Mouse (Mus musculus) myocyte (in vitro differentiated cells): Measurements from ENCODE around the gene Xylt1. TPM values are rescaled to one million over a fixed set of nuclear protein-coding genes. Genes with fewer than 3 reads are reported as not detected.

Experiments
- H3K27me3 ChIP-seq: one replicate; pipeline ENCODE4 v1.6.1; 2011; ENCODE audit not compliant: control insufficient read depth, insufficient read depth, insufficient read length
- H3K36me3 ChIP-seq: one replicate; pipeline ENCODE4 v1.6.1; 2011; ENCODE audit not compliant: control insufficient read depth, insufficient read depth
- H3K4me2 ChIP-seq: one replicate; pipeline ENCODE4 v1.6.1; 2011; ENCODE audit warnings: low read depth, control low read depth
- H3K4me3 ChIP-seq: one replicate; pipeline ENCODE4 v1.5.1; 2011; ENCODE audit warnings: mild to moderate bottlenecking, control low read depth, moderate library complexity
- H3K79me2 ChIP-seq: one replicate; pipeline ENCODE4 v1.6.1; 2011; ENCODE audit not compliant: control insufficient read depth, insufficient read depth
- H3ac ChIP-seq: one replicate; pipeline ENCODE4 v1.6.1; 2011; ENCODE audit not compliant: control insufficient read depth, insufficient read length
- CEBPB ChIP-seq: IDR thresholded peaks from 2 replicates; pipeline ENCODE4 v1.6.1; 2011; ENCODE audit warnings: mild to moderate bottlenecking, moderate library complexity; ENCODE audit not compliant: poor library complexity, insufficient read depth, severe bottlenecking
- E2F4 ChIP-seq: IDR thresholded peaks from one replicate; pipeline ENCODE4 v1.6.1; 2011; ENCODE audit warnings: mild to moderate bottlenecking, control low read depth, moderate library complexity; ENCODE audit not compliant: insufficient read depth
- MAX ChIP-seq: IDR thresholded peaks from one replicate; pipeline ENCODE4 v1.6.1; 2011; ENCODE audit warnings: low read depth, mild to moderate bottlenecking, control low read depth
- MYOD1 ChIP-seq, 3 experiments: IDR thresholded peaks; one replicate each; pipeline ENCODE4 v1.6.1; 2011; ENCODE audit warnings: control low read depth in 2 of 3, low read depth in 2 of 3, mild to moderate bottlenecking in 2 of 3, moderate library complexity in 1 of 3; ENCODE audit not compliant: insufficient read length in 2 of 3, control insufficient read depth in 1 of 3
- MYOG ChIP-seq, 3 experiments: IDR thresholded peaks; one replicate each; pipeline ENCODE4 v1.6.1; 2011; ENCODE audit warnings: control low read depth in 2 of 3, low read depth in 2 of 3, mild to moderate bottlenecking in 2 of 3; ENCODE audit not compliant: insufficient read length in 2 of 3, control insufficient read depth in 1 of 3, insufficient read depth in 1 of 3
- POLR2A ChIP-seq: IDR thresholded peaks from one replicate; pipeline ENCODE4 v1.6.1; 2011; ENCODE audit warnings: low read depth, mild to moderate bottlenecking, control low read depth, moderate library complexity; ENCODE audit not compliant: insufficient read length
- POLR2AphosphoS2 ChIP-seq: IDR thresholded peaks from one replicate; pipeline ENCODE4 v1.6.1; 2011; ENCODE audit warnings: low read depth, control low read depth; ENCODE audit not compliant: insufficient read length
- REST ChIP-seq: IDR thresholded peaks from one replicate; pipeline ENCODE4 v1.6.1; 2011; ENCODE audit warnings: mild to moderate bottlenecking, control low read depth, moderate library complexity; ENCODE audit not compliant: insufficient read depth, insufficient read length
- SRF ChIP-seq: IDR thresholded peaks from one replicate; pipeline ENCODE4 v1.6.1; 2011; ENCODE audit warnings: low read depth; ENCODE audit not compliant: control insufficient read depth, insufficient read length
- TCF12 ChIP-seq: IDR thresholded peaks from one replicate; pipeline ENCODE4 v1.6.1; 2011; ENCODE audit warnings: mild to moderate bottlenecking, control low read depth; ENCODE audit not compliant: poor library complexity, insufficient read depth, severe bottlenecking
- TCF3 ChIP-seq: IDR thresholded peaks from one replicate; pipeline ENCODE4 v1.6.1; 2011; ENCODE audit warnings: low read depth, control low read depth; ENCODE audit not compliant: insufficient read length
- USF1 ChIP-seq: IDR thresholded peaks from one replicate; pipeline ENCODE4 v1.6.1; 2011; ENCODE audit warnings: low read depth, mild to moderate bottlenecking, control low read depth, moderate library complexity
- polyA plus RNA-seq: library from polyadenylated mRNA; unstranded; fragments of >200 nt; fragmentation: generic; extraction: Trizol; gene quantifications from one replicate; pipeline ENCODE4 v1.2.1, GENCODE M21; 2012; ENCODE audit warnings: missing spikeins

Xylt1 gene
- polyA plus RNA-seq, 1 experiment: not detected

DNA sequence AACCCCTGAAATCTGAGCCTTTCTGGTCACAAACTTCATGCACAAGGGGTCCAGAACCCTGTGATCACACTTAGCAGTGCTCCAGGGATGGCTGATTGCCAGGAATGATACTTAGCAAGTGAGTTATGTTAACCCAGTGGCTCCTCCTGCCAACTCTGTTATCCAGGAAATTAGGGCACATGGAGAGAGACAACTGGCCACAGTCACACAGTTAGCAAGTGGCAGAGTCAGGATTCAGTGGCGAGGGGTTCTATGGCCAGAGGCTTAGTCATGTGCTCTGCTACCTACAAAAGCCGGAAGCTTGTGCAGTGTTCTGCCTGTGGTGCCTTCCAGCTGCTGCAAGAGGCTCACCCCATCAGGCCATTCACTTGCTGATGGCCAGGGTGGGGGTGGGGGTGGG, 175.0 kb downstream of the Xylt1 start:
- TF ChIP-seq POLR2AphosphoS2 (no peak), MAX (no peak), POLR2A (no peak), TCF12 (no peak), MYOD1 (IDR thresholded peaks at IDR 0.05; ENCODE audit: control insufficient read depth in 1 of 3, insufficient read length in 2 of 3, low read depth in 2 of 3) (no peak)
- no peak overlapping the region for H3K4me3 ChIP-seq
- H3K4me2 ChIP-seq: no peak overlapping the region
- H3ac ChIP-seq: no peak overlapping the region
- no peaks in the 10 kb centered on the region for H3K36me3 ChIP-seq
- no peaks in the 10 kb centered on the region for H3K27me3 ChIP-seq
- no peaks in the 10 kb centered on the region for H3K79me2 ChIP-seq

DNA sequence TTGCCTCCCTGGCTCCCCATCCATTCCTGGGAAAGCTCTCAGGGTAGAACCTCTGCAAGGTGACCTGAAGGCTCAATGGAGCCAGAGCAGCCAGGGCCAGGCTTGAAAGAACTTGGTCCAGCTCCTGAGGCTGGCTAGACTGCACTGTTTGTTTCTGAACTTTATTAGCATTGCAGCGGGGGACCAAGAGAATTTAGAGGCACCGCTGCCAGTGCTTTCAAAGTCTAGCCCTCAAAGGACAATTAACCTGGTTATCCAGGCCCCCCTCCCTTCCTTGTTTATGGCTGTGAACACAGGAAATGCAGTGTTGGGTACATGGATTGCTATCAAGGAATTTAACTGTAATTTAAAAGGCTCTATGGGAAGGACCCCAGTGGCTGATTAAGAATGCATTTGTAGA, 177.4 kb downstream of the Xylt1 start:
- Histone ChIP-seq H3ac (no peak overlapping the region), H3K79me2 (no peaks in the 10 kb centered on the region), H3K36me3 (no peaks in the 10 kb centered on the region), H3K4me3 (no peak overlapping the region), H3K27me3 (no peaks in the 10 kb centered on the region), H3K4me2 (no peak overlapping the region)
- TF ChIP-seq REST: no peak
- no peak for TF ChIP-seq POLR2AphosphoS2
- no peak for TF ChIP-seq TCF3
- TF ChIP-seq MYOD1 (IDR thresholded peaks at IDR 0.05; ENCODE audit: control insufficient read depth in 1 of 3, insufficient read length in 2 of 3, low read depth in 2 of 3): no peak
- no peak for TF ChIP-seq MYOG (IDR thresholded peaks at IDR 0.05; ENCODE audit: control insufficient read depth in 1 of 3, insufficient read depth in 1 of 3, insufficient read length in 2 of 3, low read depth in 2 of 3)

DNA sequence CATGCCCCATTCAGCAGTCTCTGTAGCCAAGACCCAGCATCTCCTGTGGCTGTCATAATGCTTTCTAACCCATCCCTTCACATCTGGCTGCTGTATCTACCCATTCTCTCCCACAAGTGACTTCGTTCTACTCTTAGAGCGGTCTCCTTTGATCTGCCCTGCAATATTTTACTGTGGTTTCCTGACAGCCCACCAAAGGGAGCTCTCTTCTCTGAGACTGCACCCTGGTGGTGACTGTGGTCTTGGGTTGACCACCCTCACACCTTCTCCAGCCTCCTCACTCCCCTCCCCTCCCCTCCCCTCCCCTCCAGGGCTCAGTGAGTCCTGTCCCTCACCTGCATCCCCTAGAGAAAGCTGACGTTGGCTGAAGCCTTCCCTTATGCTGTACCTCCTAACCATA, 178.3 kb downstream of the Xylt1 start:
- TF ChIP-seq MAX: no peak
- no peak for TF ChIP-seq REST
- no peak for TF ChIP-seq POLR2A
- TF ChIP-seq MYOD1 (IDR thresholded peaks at IDR 0.05; ENCODE audit: control insufficient read depth in 1 of 3, insufficient read length in 2 of 3, low read depth in 2 of 3): no peak
- TF ChIP-seq USF1: no peak
- no peak for TF ChIP-seq TCF12
- TF ChIP-seq POLR2AphosphoS2: no peak
- TF ChIP-seq TCF3: no peak
- TF ChIP-seq E2F4: no peak
- no peak for TF ChIP-seq SRF
- TF ChIP-seq MYOG (IDR thresholded peaks at IDR 0.05; ENCODE audit: control insufficient read depth in 1 of 3, insufficient read depth in 1 of 3, insufficient read length in 2 of 3, low read depth in 2 of 3): no peak
- no peak for TF ChIP-seq CEBPB
- H3K27me3 ChIP-seq: no peaks in the 10 kb centered on the region
- no peaks in the 10 kb centered on the region for H3K36me3 ChIP-seq
- no peak overlapping the region for H3ac ChIP-seq
- no peaks in the 10 kb centered on the region for H3K79me2 ChIP-seq
- no peak overlapping the region for H3K4me2 ChIP-seq
- H3K4me3 ChIP-seq: no peak overlapping the region

DNA sequence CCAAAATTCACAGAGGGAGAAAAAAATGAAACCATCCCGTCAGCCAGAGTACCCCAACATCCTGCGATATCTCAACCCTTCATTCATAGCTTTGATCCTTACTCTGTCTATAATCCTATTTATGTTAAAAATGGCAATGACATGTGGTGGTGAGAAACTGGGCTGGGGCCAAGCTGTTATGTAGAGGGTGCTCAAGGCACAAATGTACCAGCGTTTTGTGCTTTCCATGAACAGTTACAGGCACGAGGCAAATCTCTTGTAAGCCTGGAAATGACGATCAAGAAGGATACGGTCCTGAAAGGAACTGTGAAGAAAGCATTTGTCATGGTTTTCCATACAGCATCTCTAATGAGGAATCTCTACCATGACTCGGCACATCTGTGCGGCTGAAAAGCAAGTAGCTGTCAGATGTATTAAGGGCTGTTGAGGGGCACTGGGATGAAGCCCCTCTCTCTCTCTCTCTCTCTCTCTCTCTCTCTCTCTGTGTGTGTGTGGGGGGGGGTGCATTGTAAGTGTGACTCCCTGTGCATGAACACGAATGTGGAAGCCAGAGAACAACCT, 183.2 kb downstream of the Xylt1 start:
- Histone ChIP-seq H3K36me3 (no peaks in the 10 kb centered on the region), H3K27me3 (no peaks in the 10 kb centered on the region), H3K4me2 (no peak overlapping the region), H3K4me3 (no peak overlapping the region), H3ac (no peak overlapping the region), H3K79me2 (no peaks in the 10 kb centered on the region)
- TF ChIP-seq MYOG (IDR thresholded peaks at IDR 0.05; ENCODE audit: control insufficient read depth in 1 of 3, insufficient read depth in 1 of 3, insufficient read length in 2 of 3, low read depth in 2 of 3) (no peak), MYOD1 (IDR thresholded peaks at IDR 0.05; ENCODE audit: control insufficient read depth in 1 of 3, insufficient read length in 2 of 3, low read depth in 2 of 3) (no peak), TCF12 (no peak), SRF (no peak), USF1 (no peak), REST (no peak), POLR2AphosphoS2 (no peak), TCF3 (no peak), MAX (no peak), E2F4 (no peak), CEBPB (no peak)

DNA sequence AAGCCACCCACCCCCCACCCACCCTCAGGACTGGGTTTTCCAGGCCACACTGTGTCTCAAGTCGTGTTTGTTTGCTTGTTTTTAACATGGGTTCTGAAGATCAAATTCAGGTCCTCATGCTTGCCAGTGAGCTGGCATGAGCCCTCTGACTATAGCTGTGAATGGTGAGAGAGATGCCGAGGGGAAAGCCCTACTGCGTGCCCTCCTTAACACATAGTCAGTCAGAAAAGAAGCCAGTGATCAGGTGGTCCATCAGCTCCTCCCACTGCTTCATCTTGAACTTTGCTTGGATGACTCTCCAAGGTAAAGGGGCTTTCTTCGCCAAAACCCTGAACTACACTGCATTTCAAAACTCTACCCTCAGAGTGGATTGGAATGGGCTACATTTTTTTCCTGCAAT, 183.8 kb downstream of the Xylt1 start:
- H3K4me3 ChIP-seq: no peak overlapping the region
- no peaks in the 10 kb centered on the region for H3K36me3 ChIP-seq
- H3K4me2 ChIP-seq: no peak overlapping the region
- H3K27me3 ChIP-seq: no peaks in the 10 kb centered on the region
- no peaks in the 10 kb centered on the region for H3K79me2 ChIP-seq
- no peak overlapping the region for H3ac ChIP-seq
- no peak for TF ChIP-seq SRF
- no peak for TF ChIP-seq TCF3
- no peak for TF ChIP-seq POLR2A
- no peak for TF ChIP-seq MYOG (IDR thresholded peaks at IDR 0.05; ENCODE audit: control insufficient read depth in 1 of 3, insufficient read depth in 1 of 3, insufficient read length in 2 of 3, low read depth in 2 of 3)
- TF ChIP-seq REST: no peak
